Mouse (Mus musculus): ENCODE data around the gene Apbb1ip. TPM values are rescaled to one million over a fixed set of nuclear protein-coding genes. Genes with fewer than 3 reads are reported as not detected.
"Not testable (repeated sequence)": the region's sequence is repeated elsewhere in the genome, so short reads cannot be mapped to it uniquely, and the experiment has no call there.

Gene Apbb1ip
- polyA plus RNA-seq, 1 experiment from 2014 or later = 2.1 TPM

DNA sequence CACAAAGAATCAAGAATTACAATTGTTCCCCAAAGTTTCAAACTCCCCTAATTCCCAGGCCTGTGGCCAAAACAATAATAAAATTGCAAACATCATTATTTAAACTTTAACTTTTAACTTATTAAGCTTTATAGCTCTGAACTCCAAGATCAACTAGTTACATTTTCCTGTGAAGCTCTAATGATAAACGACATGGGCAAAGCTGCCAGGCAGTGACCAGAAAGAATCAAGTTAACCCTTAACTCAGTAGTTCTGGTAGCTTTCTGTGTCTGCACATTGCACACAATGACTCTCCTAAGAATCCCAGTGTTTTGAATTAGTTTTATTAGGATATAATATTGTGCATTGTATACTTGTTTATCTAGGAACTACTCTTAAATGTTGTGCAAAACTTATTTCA lies 104.9 kb downstream of the Apbb1ip start:
- WGBS = 61% methylated on average over 1 of the region's 1 CpGs
- Histone ChIP-seq H3K36me3 (ENCODE audit: control insufficient read depth, insufficient read depth, low read length) (no peaks in the 10 kb centered on the region), H3K9ac (ENCODE audit: low read depth, low read length) (no peak overlapping the region)

GRCm38 (mm10) chr2:22880726-22881125 lies 106.8 kb downstream of the Apbb1ip start:
- 91% methylated on average over 3 of the region's 3 CpGs for WGBS
- not testable (repeated sequence) for H3K4me3 ChIP-seq (ENCODE audit: low read length); H3K27me3 ChIP-seq (replicated peaks; ENCODE audit: control insufficient read depth, insufficient read depth, low read length); H3K9ac ChIP-seq (ENCODE audit: low read depth, low read length); H3K4me2 ChIP-seq (ENCODE audit: low read length); ATAC-seq; H3K27ac ChIP-seq (ENCODE audit: low read depth, low read length); H3K9me3 ChIP-seq (ENCODE audit: control insufficient read depth, low read length); H3K36me3 ChIP-seq (ENCODE audit: control insufficient read depth, insufficient read depth, low read length); H3K4me1 ChIP-seq (ENCODE audit: control insufficient read depth, insufficient read depth, low read depth, low read length)

More for the DNA sequence above, 104.9 kb downstream of the Apbb1ip start:
- no peaks in the 10 kb centered on the region for H3K4me1 ChIP-seq (ENCODE audit: control insufficient read depth, insufficient read depth, low read depth, low read length)
- no peaks in the 10 kb centered on the region for H3K27me3 ChIP-seq (replicated peaks; ENCODE audit: control insufficient read depth, insufficient read depth, low read length)
- no peak overlapping the region for H3K4me3 ChIP-seq (ENCODE audit: low read length)
- ATAC-seq = no peak
- no peak overlapping the region for H3K4me2 ChIP-seq (ENCODE audit: low read length)
- H3K9me3 ChIP-seq (ENCODE audit: control insufficient read depth, low read length) = no peaks in the 10 kb centered on the region
- no peak overlapping the region for H3K27ac ChIP-seq (ENCODE audit: low read depth, low read length)

GRCm38 (mm10) chr2:22894932-22895281 lies 121.0 kb downstream of the Apbb1ip start:
- 22% methylated on average over 9 of the region's 9 CpGs for WGBS
- Histone ChIP-seq H3K27ac (ENCODE audit: low read depth, low read length) (peak overlapping the region; percentile 86), H3K4me2 (ENCODE audit: low read length) (peak overlapping the region; percentile 79), H3K4me1 (ENCODE audit: control insufficient read depth, insufficient read depth, low read depth, low read length) (peaks cover 5% of the 10 kb centered on the region), H3K27me3 (replicated peaks; ENCODE audit: control insufficient read depth, insufficient read depth, low read length) (no peaks in the 10 kb centered on the region), H3K4me3 (ENCODE audit: low read length) (peak overlapping the region; percentile 92), H3K9ac (ENCODE audit: low read depth, low read length) (peak overlapping the region; percentile 87), H3K36me3 (ENCODE audit: control insufficient read depth, insufficient read depth, low read length) (no peaks in the 10 kb centered on the region), H3K9me3 (ENCODE audit: control insufficient read depth, low read length) (no peaks in the 10 kb centered on the region)
- ATAC-seq = no peak; the same call in 1 of the 2 replicates

DNA sequence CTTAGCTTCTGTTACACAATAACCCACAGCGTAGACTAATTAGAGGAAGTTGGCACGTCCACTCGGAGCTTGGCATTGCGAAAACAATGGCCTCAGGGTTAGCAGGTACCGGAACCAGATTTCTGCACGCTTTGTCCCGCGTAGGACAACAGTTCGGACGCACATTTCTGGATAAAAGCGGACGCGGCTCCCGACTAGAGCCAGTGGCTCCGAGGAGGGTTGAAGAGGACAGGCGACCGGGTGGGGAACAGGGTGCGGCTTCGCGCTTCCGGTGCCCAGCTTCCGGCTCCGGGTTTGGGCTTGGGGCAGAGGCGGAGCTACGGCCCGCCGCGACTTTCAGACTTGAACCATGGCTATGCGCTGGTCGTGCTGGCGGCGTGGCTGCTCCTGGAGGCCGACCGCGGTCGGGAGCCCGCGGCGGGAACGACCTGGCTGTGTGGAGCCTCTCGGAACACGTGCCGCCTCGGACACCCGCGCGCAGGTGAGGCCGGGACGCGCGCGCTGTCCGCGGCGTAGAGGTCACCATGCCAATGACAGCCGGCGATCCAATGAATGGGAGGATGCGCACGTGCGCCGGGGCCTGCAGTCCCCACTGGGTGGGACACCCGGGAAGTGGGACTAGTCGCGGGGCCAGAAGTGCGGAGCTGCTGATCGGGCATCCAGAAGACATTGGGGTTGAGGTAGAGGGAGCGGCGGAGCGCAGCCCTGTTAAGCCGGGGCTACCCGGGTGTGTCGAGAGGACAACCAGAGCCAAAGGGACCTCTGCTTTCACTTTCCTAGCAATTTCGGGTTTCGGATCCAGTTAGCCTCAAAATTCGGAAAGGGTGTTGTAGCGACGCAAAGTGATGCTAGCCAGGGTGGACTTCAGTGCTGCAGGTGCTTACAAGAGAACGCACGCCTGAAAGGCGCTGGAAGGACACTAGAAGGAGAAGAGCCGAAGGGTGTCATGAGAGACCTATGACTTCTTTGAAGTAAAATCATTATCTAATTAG lies 121.7 kb downstream of the Apbb1ip start, which contains the start of gene Pdss1:
TSS of gene Pdss1 (plus strand) at position 241 of the 992 bp plus-strand sequence.
- under 1% methylated on average over 81 of the region's 81 CpGs for WGBS
- Histone ChIP-seq H3K9me3 (ENCODE audit: control insufficient read depth, low read length) (no peaks in the 10 kb centered on the region), H3K4me1 (ENCODE audit: control insufficient read depth, insufficient read depth, low read depth, low read length) (peaks cover 5% of the 10 kb centered on the region), H3K4me3 (ENCODE audit: low read length) (peak within 1 kb of the TSS; percentile 92), H3K27me3 (replicated peaks; ENCODE audit: control insufficient read depth, insufficient read depth, low read length) (no peaks in the 10 kb centered on the region), H3K9ac (ENCODE audit: low read depth, low read length) (peak within 1 kb of the TSS; percentile 87), H3K36me3 (ENCODE audit: control insufficient read depth, insufficient read depth, low read length) (no peaks in the 10 kb centered on the region), H3K4me2 (ENCODE audit: low read length) (peak within 1 kb of the TSS; percentile 79), H3K27ac (ENCODE audit: low read depth, low read length) (peak within 1 kb of the TSS; percentile 86)
- ATAC-seq = peak; percentile 100

DNA sequence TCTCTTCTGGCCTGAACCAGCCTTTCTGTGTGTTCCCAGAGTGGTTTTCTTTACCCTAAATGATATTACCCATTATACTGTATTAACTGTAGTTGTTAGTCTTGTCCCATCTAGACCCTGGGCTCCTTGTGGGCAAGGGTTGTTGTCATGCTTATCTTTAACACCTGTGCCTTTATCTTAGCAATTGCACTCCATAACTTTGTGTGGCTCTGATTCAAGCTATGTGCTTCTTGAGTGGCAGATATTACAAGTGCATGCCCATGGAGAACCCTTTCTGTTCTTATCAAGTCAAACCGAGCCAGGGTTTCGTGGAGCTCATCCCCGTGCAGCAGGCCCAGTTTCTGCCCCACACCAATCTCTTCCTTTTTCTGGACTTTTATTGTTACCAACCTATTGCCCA lies 130.1 kb downstream of the Apbb1ip start:
- Histone ChIP-seq H3K27ac (ENCODE audit: low read depth, low read length) (no peak overlapping the region), H3K27me3 (replicated peaks; ENCODE audit: control insufficient read depth, insufficient read depth, low read length) (no peaks in the 10 kb centered on the region), H3K4me2 (ENCODE audit: low read length) (no peak overlapping the region), H3K9ac (ENCODE audit: low read depth, low read length) (no peak overlapping the region), H3K36me3 (ENCODE audit: control insufficient read depth, insufficient read depth, low read length) (peaks cover 24% of the 10 kb centered on the region), H3K4me3 (ENCODE audit: low read length) (no peak overlapping the region), H3K9me3 (ENCODE audit: control insufficient read depth, low read length) (no peaks in the 10 kb centered on the region), H3K4me1 (ENCODE audit: control insufficient read depth, insufficient read depth, low read depth, low read length) (no peaks in the 10 kb centered on the region)
- 96% methylated on average over 3 of the region's 3 CpGs for whole genome bisulfite sequencing
- ATAC-seq = no peak

- Histone ChIP-seq H3K9me3 (ENCODE audit: control insufficient read depth, low read length) (no peaks in the 10 kb centered on the region), H3K36me3 (ENCODE audit: control insufficient read depth, insufficient read depth, low read length) (peaks cover 9% of the 10 kb centered on the region; the same call in 1 of the 2 replicates), H3K9ac (ENCODE audit: low read depth, low read length) (no peak overlapping the region), H3K4me3 (ENCODE audit: low read length) (no peak overlapping the region), H3K27me3 (replicated peaks; ENCODE audit: control insufficient read depth, insufficient read depth, low read length) (no peaks in the 10 kb centered on the region), H3K27ac (ENCODE audit: low read depth, low read length) (no peak overlapping the region), H3K4me1 (ENCODE audit: control insufficient read depth, insufficient read depth, low read depth, low read length) (no peaks in the 10 kb centered on the region), H3K4me2 (ENCODE audit: low read length) (no peak overlapping the region)
- 89% methylated on average over 3 of the region's 3 CpGs for whole genome bisulfite sequencing
- ATAC-seq = no peak
These were observed 140.5 kb downstream of the Apbb1ip start for GRCm38 (mm10) chr2:22914421-22914820.

DNA sequence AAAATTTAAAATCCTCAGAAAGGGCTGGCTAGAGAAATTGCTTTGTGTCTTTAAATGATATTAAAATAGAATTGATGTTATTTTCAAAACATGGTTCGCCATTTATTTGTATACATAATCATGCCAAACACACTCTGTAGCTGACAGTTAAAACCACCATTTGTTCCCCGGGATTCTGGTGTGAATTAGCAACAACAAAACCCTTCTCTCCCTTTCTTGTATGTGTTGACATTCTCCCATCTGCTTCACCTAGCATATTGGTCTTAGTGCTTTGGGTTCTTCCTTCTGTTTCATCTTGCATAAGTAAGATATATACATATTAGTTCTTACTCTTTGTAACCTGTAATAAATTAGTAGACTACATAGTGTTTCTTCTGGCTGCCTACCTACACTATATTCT lies 144.8 kb downstream of the Apbb1ip start:
- Histone ChIP-seq H3K36me3 (ENCODE audit: control insufficient read depth, insufficient read depth, low read length) (peaks cover 6% of the 10 kb centered on the region; the same call in 1 of the 2 replicates), H3K27me3 (replicated peaks; ENCODE audit: control insufficient read depth, insufficient read depth, low read length) (no peaks in the 10 kb centered on the region), H3K4me1 (ENCODE audit: control insufficient read depth, insufficient read depth, low read depth, low read length) (no peaks in the 10 kb centered on the region), H3K4me2 (ENCODE audit: low read length) (no peak overlapping the region), H3K27ac (ENCODE audit: low read depth, low read length) (no peak overlapping the region), H3K9ac (ENCODE audit: low read depth, low read length) (no peak overlapping the region), H3K9me3 (ENCODE audit: control insufficient read depth, low read length) (no peaks in the 10 kb centered on the region), H3K4me3 (ENCODE audit: low read length) (no peak overlapping the region)
- ATAC-seq = no peak
- WGBS = 96% methylated on average over 2 of the region's 2 CpGs

Other genes starting within 250 kb of the Apbb1ip start
- 41.1 and 42.3 TPM in 2 replicates for gene Gad2, start 151.9 kb upstream of the Apbb1ip start, polyA plus RNA-seq (2015; fragmentation: Nextera tagmentation; extraction: Ambion mirVana)
- gene Pdss1, start 121.4 kb downstream of the Apbb1ip start, polyA plus RNA-seq (2015; fragmentation: Nextera tagmentation; extraction: Ambion mirVana) = 26.4 and 26.6 TPM in 2 replicates

All from hindbrain, embryonic 16.5 days (tissue).